Mouse (Mus musculus): ENCODE results near the gene Kcnj6.

Kcnj6 gene

GRCm38 (mm10) chr16:94783696-94784095, 213.8 kb downstream of the Kcnj6 start:
- no peak for DNase-seq (ENCODE audit: extremely low read depth, insufficient read length, low spot score)

DNA sequence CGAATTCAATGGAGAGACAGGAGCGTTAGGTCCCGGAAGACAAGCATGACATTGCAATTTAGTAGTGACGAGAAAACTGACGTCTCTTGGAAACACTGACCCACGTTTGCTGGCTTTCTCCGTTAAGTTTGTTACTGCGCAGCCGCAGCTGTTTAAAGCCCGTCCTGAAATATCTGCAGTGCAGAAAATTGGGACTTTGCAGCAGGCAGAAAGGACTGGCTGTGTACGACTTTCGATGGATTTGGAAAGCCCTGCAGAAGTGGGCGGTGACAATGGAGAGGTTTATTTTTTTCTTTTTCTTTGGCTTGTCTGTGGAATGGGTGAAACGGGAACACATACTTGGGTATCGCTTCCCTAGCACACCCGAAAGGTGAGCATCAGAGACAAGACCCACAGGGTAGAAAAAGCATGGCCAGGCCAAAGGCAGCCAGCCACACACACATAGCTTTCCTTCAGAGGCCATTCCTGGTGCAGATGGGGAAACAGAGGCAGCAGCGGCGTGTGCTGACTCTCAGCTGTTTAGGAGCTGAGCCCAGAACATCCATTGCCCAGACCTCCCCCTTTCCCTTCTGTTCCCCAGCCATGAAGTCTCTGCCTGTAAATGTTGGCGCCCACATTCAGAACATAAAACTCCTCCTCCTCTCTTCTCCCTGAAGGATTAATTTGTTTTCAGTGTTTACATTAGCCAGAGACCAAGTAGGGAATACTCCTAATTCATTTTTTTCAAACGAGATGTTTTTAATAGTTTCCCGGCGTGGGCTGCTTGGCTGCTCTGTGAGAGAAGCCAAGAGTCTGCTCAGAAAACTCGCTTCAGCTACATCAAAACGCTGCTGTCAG, 215.2 kb downstream of the Kcnj6 start:
- DNase-seq (ENCODE audit: extremely low read depth, insufficient read length, low spot score), result no peak

DNA sequence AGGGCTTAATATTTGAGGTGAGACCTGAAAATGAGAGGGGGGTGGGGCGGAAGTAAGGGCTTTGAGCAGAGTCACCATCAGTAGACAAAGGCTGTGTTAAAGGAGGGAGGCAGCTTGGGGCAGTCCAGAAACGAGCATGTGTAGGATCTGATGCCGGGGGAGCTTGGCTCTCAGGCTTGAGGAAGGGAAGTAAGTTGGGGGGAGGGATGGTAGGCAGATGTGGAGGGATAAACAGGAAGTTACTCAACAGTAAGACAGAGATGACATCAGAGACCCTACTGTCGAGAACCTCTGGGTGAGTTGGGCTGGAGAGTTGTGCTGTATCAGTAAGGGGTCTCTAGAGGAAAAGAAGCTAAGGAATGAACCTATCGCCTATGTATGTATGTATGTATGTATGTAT, 223.6 kb downstream of the Kcnj6 start:
- no peak for DNase-seq (ENCODE audit: extremely low read depth, insufficient read length, low spot score)

DNA sequence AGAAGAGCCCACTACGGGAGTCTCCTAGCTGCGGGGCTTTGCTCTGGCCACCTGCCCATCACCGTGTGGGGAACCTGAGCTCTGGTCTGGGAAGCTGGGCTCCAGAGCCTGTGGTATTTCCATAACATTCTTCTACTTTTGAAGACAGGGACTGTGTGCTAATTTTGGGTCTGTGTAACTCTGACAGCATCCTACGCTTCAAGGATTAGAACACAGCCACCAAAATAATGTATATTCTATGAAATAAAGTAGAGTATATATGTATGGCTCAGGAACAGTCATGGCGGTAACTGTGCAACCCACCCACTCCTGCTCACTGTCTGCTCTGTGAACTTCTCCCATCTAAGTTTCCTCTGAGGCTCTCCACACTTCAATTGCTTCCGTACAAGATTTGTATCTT, 229.9 kb downstream of the Kcnj6 start:
- no peak for DNase-seq (ENCODE audit: extremely low read depth, insufficient read length, low spot score)

DNA sequence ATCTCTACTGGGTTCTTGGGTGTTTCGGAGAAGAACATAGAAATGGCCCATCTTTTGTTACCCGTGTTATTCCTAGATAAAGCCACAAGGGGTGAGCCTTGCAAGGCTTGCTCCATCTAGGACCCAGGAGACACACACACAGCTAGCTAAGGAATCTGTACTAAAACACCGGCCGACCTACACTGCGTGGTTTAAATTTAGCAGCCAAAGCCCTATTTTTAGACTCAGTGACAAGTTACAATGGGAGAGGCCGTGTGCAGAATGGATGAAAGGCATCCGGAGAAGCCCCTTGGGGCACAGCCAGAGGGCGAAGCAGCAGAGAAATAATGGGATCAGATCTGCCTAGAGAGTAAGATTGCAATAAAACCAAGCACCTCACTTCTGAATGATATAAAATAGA, 232.4 kb downstream of the Kcnj6 start:
- DNase-seq (ENCODE audit: extremely low read depth, insufficient read length, low spot score), result no peak

- DNase-seq (ENCODE audit: extremely low read depth, insufficient read length, low spot score), result no peak
These were observed 236.8 kb downstream of the Kcnj6 start for GRCm38 (mm10) chr16:94760732-94761131.

DNA sequence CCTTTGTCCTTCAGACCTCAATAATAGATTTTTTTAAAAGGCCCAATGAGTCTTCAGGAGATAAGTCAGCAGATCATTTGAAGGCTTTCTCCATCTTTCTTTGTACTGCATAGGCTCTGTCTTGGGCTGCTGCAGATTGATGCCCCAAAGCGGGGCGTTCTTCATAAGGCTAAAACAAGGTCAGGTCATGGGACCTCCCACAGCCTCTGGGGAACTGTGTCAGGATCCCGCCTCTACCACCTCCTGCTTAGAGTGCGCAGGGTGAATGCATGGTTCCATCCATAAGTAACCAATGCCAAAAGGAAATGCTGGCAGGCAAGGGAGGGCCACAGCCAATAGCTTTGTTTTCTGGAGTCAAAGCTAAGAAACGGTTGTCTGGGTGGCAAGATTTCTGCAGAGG, 237.7 kb downstream of the Kcnj6 start:
- DNase-seq (ENCODE audit: extremely low read depth, insufficient read length, low spot score), result no peak

- no peak for DNase-seq (ENCODE audit: extremely low read depth, insufficient read length, low spot score)
These were observed 238.9 kb downstream of the Kcnj6 start for GRCm38 (mm10) chr16:94758606-94759005.

DNA sequence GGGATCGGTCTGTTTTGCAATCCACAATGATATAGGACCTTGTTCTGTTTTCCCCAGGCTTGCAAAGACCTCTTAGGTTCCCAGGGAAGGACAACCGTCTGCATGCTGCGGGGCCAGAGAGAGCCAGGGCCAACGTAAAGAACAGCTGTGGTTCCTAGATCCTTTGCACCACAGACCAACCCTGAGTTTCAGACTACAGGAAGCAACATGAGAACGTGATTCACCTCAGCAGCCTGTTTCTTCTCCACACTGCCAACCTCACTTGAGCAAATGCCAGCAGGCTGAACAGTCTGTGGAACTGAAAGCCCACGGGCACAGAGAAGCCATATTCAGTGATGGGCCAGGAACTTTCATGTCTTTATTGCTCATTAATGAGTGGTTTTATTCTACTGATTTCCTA, 241.1 kb downstream of the Kcnj6 start:
- DNase-seq (ENCODE audit: extremely low read depth, insufficient read length, low spot score), result no peak

- no peak for DNase-seq (ENCODE audit: extremely low read depth, insufficient read length, low spot score)
These were observed 244.0 kb downstream of the Kcnj6 start for GRCm38 (mm10) chr16:94753453-94753852.

DNA sequence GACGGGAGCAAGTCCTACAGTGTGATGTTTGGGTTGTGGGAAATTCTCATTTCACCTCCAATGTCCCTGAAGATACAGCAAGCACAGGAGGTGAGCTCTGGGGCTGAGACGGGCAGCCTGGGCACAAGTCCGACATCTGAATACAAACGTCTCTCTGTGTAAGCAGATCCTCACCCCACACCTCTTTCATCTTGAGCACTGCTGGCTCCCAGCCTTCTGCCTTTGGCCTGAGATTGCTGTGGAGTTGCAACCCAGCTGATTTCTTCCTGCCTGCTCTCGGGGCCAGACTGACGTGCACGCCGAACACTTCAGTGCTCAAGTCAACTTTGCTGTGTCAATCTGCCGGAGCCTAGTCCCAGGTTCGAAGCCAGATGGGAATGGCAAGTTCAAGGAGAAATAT, 244.7 kb downstream of the Kcnj6 start:
- DNase-seq (ENCODE audit: extremely low read depth, insufficient read length, low spot score), result no peak

GRCm38 (mm10) chr16:94745016-94745415, 252.5 kb downstream of the Kcnj6 start:
- no peak for DNase-seq (ENCODE audit: extremely low read depth, insufficient read length, low spot score)

GRCm38 (mm10) chr16:94743853-94744501, 253.5 kb downstream of the Kcnj6 start:
- no peak for DNase-seq (ENCODE audit: extremely low read depth, insufficient read length, low spot score)

- DNase-seq (ENCODE audit: extremely low read depth, insufficient read length, low spot score), result no peak
These were observed 260.2 kb downstream of the Kcnj6 start for GRCm38 (mm10) chr16:94737359-94737687.

- no peak for DNase-seq (ENCODE audit: extremely low read depth, insufficient read length, low spot score)
These were observed 260.8 kb downstream of the Kcnj6 start for GRCm38 (mm10) chr16:94736462-94737358.

GRCm38 (mm10) chr16:94735472-94735871, 262.0 kb downstream of the Kcnj6 start:
- no peak for DNase-seq (ENCODE audit: extremely low read depth, insufficient read length, low spot score)

DNA sequence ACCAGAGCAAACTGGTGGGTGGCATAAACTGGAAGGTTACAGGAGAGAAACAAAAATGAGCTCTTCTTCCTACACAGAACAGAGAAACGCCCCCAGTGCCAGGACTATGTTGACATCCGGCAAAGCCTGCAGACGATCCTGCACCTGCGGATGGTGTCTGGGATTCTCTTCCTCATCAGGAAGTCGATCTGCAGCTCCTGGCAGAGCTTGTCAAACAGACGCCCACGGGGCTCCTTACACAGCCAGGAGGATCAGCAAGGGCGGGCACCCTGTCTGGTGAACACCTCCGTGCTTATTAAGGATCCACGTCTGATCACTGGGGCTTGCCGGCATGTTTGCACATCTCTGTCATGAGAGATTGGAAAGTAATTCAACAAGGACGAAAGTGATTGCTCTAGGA, 266.5 kb downstream of the Kcnj6 start:
- DNase-seq (ENCODE audit: extremely low read depth, insufficient read length, low spot score), result no peak

GRCm38 (mm10) chr16:94729236-94729635, 268.3 kb downstream of the Kcnj6 start:
- no peak for DNase-seq (ENCODE audit: extremely low read depth, insufficient read length, low spot score)

DNA sequence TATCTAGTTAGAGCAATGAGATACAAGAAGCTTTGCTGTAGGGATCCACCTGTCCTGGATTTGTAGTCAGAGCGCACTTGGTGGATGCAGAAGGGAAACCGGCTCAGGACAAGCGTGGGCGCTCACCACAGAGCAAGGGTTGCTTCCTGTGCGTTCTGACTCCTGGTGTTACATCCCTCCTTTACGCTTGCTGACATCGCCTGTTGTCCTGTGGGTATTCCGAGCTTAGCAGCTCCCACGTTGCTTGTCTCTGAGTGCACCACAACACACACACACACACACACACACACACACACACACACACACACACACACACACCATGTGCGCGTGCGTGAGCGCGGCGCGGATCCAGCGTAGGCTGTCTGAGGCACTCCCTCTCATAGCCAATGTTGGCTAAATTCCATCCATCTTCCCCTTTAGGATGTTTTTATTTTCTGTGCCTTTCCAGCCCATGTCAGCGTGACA, 272.7 kb downstream of the Kcnj6 start:
- DNase-seq (ENCODE audit: extremely low read depth, insufficient read length, low spot score), result no peak

- DNase-seq (ENCODE audit: extremely low read depth, insufficient read length, low spot score), result peak; percentile 76
These were observed 273.4 kb downstream of the Kcnj6 start for GRCm38 (mm10) chr16:94724061-94724596.

GRCm38 (mm10) chr16:94722936-94723335, 274.6 kb downstream of the Kcnj6 start:
- no peak for DNase-seq (ENCODE audit: extremely low read depth, insufficient read length, low spot score)
